Mouse (Mus musculus) embryo, embryonic 10 days (tissue): ENCODE results near the gene Coro1b.

Experiments used
- DNase-seq: peaks from one replicate; pipeline ENCODE4 v3.0.0-alpha.2; 2015; ENCODE audit warnings: low spot score

Gene Coro1b

GRCm38 (mm10) chr19:4148491-4148806 is at the start of gene Coro1b:
Gene Coro1b, plus strand, starts transcription at chr19:4148619.
- DNase-seq = peak; percentile 95

GRCm38 (mm10) chr19:4099056-4099455 is 49.4 kb upstream of the Coro1b start:
- DNase-seq = peak; percentile 96

- peak; percentile 45 for DNase-seq
These were observed 48.3 kb upstream of the Coro1b start, which contains the start of gene Pitpnm1 for GRCm38 (mm10) chr19:4099837-4100717. Gene Pitpnm1, plus strand, starts transcription at chr19:4099998.

GRCm38 (mm10) chr19:4100718-4101261 is 47.6 kb upstream of the Coro1b start:
- peak; percentile 62 for DNase-seq

- DNase-seq = no peak
These were observed 47.0 kb upstream of the Coro1b start for GRCm38 (mm10) chr19:4101466-4101865.

GRCm38 (mm10) chr19:4102049-4102448 is 46.4 kb upstream of the Coro1b start:
- no peak for DNase-seq

- no peak for DNase-seq
These were observed 45.8 kb upstream of the Coro1b start for GRCm38 (mm10) chr19:4102626-4103025.

- DNase-seq = no peak
These were observed 45.1 kb upstream of the Coro1b start for GRCm38 (mm10) chr19:4103294-4103693.

GRCm38 (mm10) chr19:4103792-4104191 is 44.6 kb upstream of the Coro1b start:
- DNase-seq = no peak

- DNase-seq = no peak
These were observed 43.7 kb upstream of the Coro1b start for GRCm38 (mm10) chr19:4104675-4105194.

- no peak for DNase-seq
These were observed 41.8 kb upstream of the Coro1b start for GRCm38 (mm10) chr19:4106654-4107053.

GRCm38 (mm10) chr19:4108535-4108934 is 39.9 kb upstream of the Coro1b start:
- no peak for DNase-seq

- no peak for DNase-seq
These were observed 36.1 kb upstream of the Coro1b start for GRCm38 (mm10) chr19:4112063-4112960.

GRCm38 (mm10) chr19:4113186-4113805 is 35.1 kb upstream of the Coro1b start:
- no peak for DNase-seq

- no peak for DNase-seq
These were observed 34.6 kb upstream of the Coro1b start for GRCm38 (mm10) chr19:4113806-4114230.

GRCm38 (mm10) chr19:4114551-4114950 is 33.9 kb upstream of the Coro1b start:
- no peak for DNase-seq

- DNase-seq = no peak
These were observed 33.3 kb upstream of the Coro1b start for GRCm38 (mm10) chr19:4115144-4115543.

- no peak for DNase-seq
These were observed 32.6 kb upstream of the Coro1b start for GRCm38 (mm10) chr19:4115816-4116215.

- DNase-seq = no peak
These were observed 31.4 kb upstream of the Coro1b start for GRCm38 (mm10) chr19:4117006-4117405.

- no peak for DNase-seq
These were observed 30.1 kb upstream of the Coro1b start for GRCm38 (mm10) chr19:4118350-4118749.

GRCm38 (mm10) chr19:4119716-4120487 is 28.5 kb upstream of the Coro1b start:
- no peak for DNase-seq
